Mouse (Mus musculus): ENCODE data around the gene Iscu. TPM values are rescaled to one million over a fixed set of nuclear protein-coding genes. Genes with fewer than 3 reads are reported as not detected.

Iscu gene
- polyA plus RNA-seq, 1 experiment from 2014 or later, result 112 TPM

- 48% methylated on average over 11 of the region's 11 CpGs for WGBS
- H3K4me3 ChIP-seq (ENCODE audit: low read depth, low read length), result no peak overlapping the region
- ATAC-seq (ENCODE audit: insufficient read depth), result 0 out of 2 replicates have a peak, but pooled peaks have one; percentile 30
- no peaks in the 10 kb centered on the region for H3K4me1 ChIP-seq (ENCODE audit: insufficient read depth)
- no peak overlapping the region for H3K27ac ChIP-seq (ENCODE audit: low read depth)
- no peak for TF ChIP-seq CTCF (IDR thresholded peaks at IDR 0.05; ENCODE audit: low read depth)
- H3K4me2 ChIP-seq, result no peak overlapping the region
- no peak overlapping the region for H3K9ac ChIP-seq
- no peaks in the 10 kb centered on the region for H3K9me3 ChIP-seq (ENCODE audit: low read depth, low read length)
- DNase-seq, result no peak
- no peaks in the 10 kb centered on the region for H3K27me3 ChIP-seq (ENCODE audit: insufficient read depth, low read length)
- H3K36me3 ChIP-seq (ENCODE audit: insufficient read depth), result no peaks in the 10 kb centered on the region
Measured at GRCm38 (mm10) chr5:113815041-113815389, 42.5 kb downstream of the Iscu start.

- Histone ChIP-seq H3K4me3 (ENCODE audit: low read depth, low read length) (no peak overlapping the region), H3K27ac (ENCODE audit: low read depth) (no peak overlapping the region), H3K9me3 (ENCODE audit: low read depth, low read length) (no peaks in the 10 kb centered on the region), H3K27me3 (ENCODE audit: insufficient read depth, low read length) (no peaks in the 10 kb centered on the region), H3K36me3 (ENCODE audit: insufficient read depth) (no peaks in the 10 kb centered on the region), H3K4me2 (peak overlapping the region; percentile 21; the same call in 1 of the 2 replicates), H3K9ac (no peak overlapping the region; the same call in 1 of the 2 replicates), H3K4me1 (ENCODE audit: insufficient read depth) (no peaks in the 10 kb centered on the region)
- 13% methylated on average over 15 of the region's 15 CpGs for WGBS
- TF ChIP-seq CTCF (IDR thresholded peaks at IDR 0.05; ENCODE audit: low read depth), result peak; percentile 95
- ATAC-seq (ENCODE audit: insufficient read depth) (0 out of 2 replicates have a peak, but pooled peaks have one; percentile 36), DNase-seq (peak; percentile 93)
Measured at GRCm38 (mm10) chr5:113815638-113816152, 43.1 kb downstream of the Iscu start.

GRCm38 (mm10) chr5:113818572-113818971, 46.0 kb downstream of the Iscu start:
- Histone ChIP-seq H3K9ac (no peak overlapping the region), H3K27ac (ENCODE audit: low read depth) (no peak overlapping the region), H3K27me3 (ENCODE audit: insufficient read depth, low read length) (no peaks in the 10 kb centered on the region), H3K4me1 (ENCODE audit: insufficient read depth) (no peaks in the 10 kb centered on the region), H3K9me3 (ENCODE audit: low read depth, low read length) (no peaks in the 10 kb centered on the region), H3K36me3 (ENCODE audit: insufficient read depth) (no peaks in the 10 kb centered on the region), H3K4me3 (ENCODE audit: low read depth, low read length) (no peak overlapping the region), H3K4me2 (no peak overlapping the region)
- ATAC-seq (ENCODE audit: insufficient read depth), result no peak
- no peak for DNase-seq
- WGBS, result 60% methylated on average over 14 of the region's 14 CpGs
- TF ChIP-seq CTCF (IDR thresholded peaks at IDR 0.05; ENCODE audit: low read depth), result no peak

DNA sequence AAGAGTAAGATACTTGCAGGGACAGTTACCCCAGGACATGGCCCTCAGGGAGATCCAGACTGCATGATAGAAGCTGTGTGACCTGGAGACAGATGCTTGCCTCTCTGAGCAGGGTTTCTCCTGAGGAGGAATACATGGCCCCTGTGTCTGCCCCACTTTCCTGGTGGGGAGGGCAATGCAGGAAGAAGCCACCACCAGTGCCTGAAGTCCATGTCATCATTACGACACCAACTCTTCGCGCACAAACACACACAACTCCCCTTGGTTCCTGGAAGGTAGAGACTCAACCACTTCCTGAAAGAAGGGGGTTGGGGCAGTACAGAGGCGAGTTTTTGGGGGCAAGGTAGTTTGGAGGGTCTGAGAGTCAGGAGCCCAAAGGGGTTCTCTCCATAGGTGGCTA, 51.7 kb downstream of the Iscu start:
- Histone ChIP-seq H3K9ac (no peak overlapping the region), H3K9me3 (ENCODE audit: low read depth, low read length) (no peaks in the 10 kb centered on the region), H3K4me3 (ENCODE audit: low read depth, low read length) (no peak overlapping the region), H3K27ac (ENCODE audit: low read depth) (no peak overlapping the region), H3K27me3 (ENCODE audit: insufficient read depth, low read length) (no peaks in the 10 kb centered on the region), H3K4me1 (ENCODE audit: insufficient read depth) (no peaks in the 10 kb centered on the region), H3K4me2 (no peak overlapping the region), H3K36me3 (ENCODE audit: insufficient read depth) (no peaks in the 10 kb centered on the region)
- ATAC-seq (ENCODE audit: insufficient read depth), result no peak
- no peak for DNase-seq
- TF ChIP-seq CTCF (IDR thresholded peaks at IDR 0.05; ENCODE audit: low read depth), result no peak
- 76% methylated on average over 4 of the region's 4 CpGs for WGBS

DNA sequence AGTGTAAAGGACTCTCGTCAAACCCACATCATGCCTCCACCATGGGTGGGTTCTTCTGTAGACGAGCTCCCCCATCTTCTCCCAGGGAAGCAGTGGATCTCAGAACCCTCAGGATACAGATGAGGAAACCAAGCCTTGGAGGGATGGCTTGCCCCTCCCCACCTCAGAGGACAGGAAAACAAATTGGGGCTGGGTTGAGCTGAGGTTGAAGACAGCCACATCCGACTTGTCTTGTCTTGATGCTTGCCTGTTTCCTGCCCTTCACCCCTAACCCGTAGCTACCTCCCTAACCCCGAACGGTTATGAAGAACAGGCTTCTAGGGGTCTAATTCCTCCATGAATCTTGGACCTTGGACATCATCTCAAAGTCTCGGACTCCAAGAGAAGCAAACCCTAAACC, 53.0 kb downstream of the Iscu start:
- WGBS, result 70% methylated on average over 7 of the region's 7 CpGs
- DNase-seq, result no peak
- no peaks in the 10 kb centered on the region for H3K4me1 ChIP-seq (ENCODE audit: insufficient read depth)

DNA sequence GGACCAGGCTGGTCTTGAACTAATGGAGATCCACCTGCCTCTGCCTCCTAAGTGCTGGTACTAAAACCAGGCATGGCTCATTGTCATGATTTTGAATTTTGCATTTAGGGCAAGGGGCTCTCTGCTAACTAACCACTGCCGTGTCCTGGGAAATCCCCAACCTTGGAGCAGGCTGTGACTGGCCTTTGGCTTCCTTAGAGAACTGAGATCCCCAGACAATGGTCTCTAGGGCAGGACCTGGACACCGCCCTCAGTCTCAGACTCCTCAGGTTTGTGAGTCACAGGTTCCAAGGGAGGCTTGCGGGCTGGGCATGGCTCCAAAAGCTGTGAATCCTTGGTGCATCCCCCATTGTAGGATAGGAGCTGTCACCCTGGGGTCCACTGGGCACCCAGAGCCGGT, 54.1 kb downstream of the Iscu start:
- ATAC-seq (ENCODE audit: insufficient read depth) (no peak), DNase-seq (no peak)
- Histone ChIP-seq H3K4me2 (no peak overlapping the region), H3K4me3 (ENCODE audit: low read depth, low read length) (no peak overlapping the region), H3K4me1 (ENCODE audit: insufficient read depth) (no peaks in the 10 kb centered on the region), H3K36me3 (ENCODE audit: insufficient read depth) (no peaks in the 10 kb centered on the region), H3K27me3 (ENCODE audit: insufficient read depth, low read length) (no peaks in the 10 kb centered on the region), H3K27ac (ENCODE audit: low read depth) (no peak overlapping the region), H3K9me3 (ENCODE audit: low read depth, low read length) (no peaks in the 10 kb centered on the region), H3K9ac (no peak overlapping the region)
- 87% methylated on average over 4 of the region's 4 CpGs for WGBS
- no peak for TF ChIP-seq CTCF (IDR thresholded peaks at IDR 0.05; ENCODE audit: low read depth)

More for the DNA sequence above, 53.0 kb downstream of the Iscu start:
- no peak overlapping the region for H3K4me3 ChIP-seq (ENCODE audit: low read depth, low read length)
- no peak overlapping the region for H3K9ac ChIP-seq
- H3K27me3 ChIP-seq (ENCODE audit: insufficient read depth, low read length), result no peaks in the 10 kb centered on the region
- H3K4me2 ChIP-seq, result no peak overlapping the region
- ATAC-seq (ENCODE audit: insufficient read depth), result no peak
- no peak overlapping the region for H3K27ac ChIP-seq (ENCODE audit: low read depth)
- no peaks in the 10 kb centered on the region for H3K36me3 ChIP-seq (ENCODE audit: insufficient read depth)
- no peaks in the 10 kb centered on the region for H3K9me3 ChIP-seq (ENCODE audit: low read depth, low read length)
- TF ChIP-seq CTCF (IDR thresholded peaks at IDR 0.05; ENCODE audit: low read depth), result no peak

Other genes with a start within 250 kb of the Iscu start
- gene Cmklr1, start 122.3 kb upstream of the Iscu start, polyA plus RNA-seq (2014; fragmentation: Nextera tagmentation; extraction: Ambion mirVana), result 8.3 and 11.1 TPM in 2 replicates
- 0.38 TPM in 1 of 2 replicates, not detected in the other for gene 1700069L16Rik, start 48.0 kb upstream of the Iscu start, polyA plus RNA-seq (2014; fragmentation: Nextera tagmentation; extraction: Ambion mirVana)
- gene Ficd, start 36.9 kb upstream of the Iscu start, polyA plus RNA-seq (2014; fragmentation: Nextera tagmentation; extraction: Ambion mirVana), result 3.6 and 4.3 TPM in 2 replicates
- gene Sart3, start 238 bp upstream of the Iscu start, polyA plus RNA-seq (2014; fragmentation: Nextera tagmentation; extraction: Ambion mirVana), result 53.8 and 63.1 TPM in 2 replicates
- 23.0 and 23.6 TPM in 2 replicates for gene Tmem119, start 27.8 kb downstream of the Iscu start, polyA plus RNA-seq (2014; fragmentation: Nextera tagmentation; extraction: Ambion mirVana)
- 2.9 and 3.4 TPM in 2 replicates for gene Selplg, start 59.9 kb downstream of the Iscu start, polyA plus RNA-seq (2014; fragmentation: Nextera tagmentation; extraction: Ambion mirVana)
- gene Coro1c, start 136.0 kb downstream of the Iscu start, polyA plus RNA-seq (2014; fragmentation: Nextera tagmentation; extraction: Ambion mirVana), result 151 and 165 TPM in 2 replicates
- gene Ssh1, start 221.1 kb downstream of the Iscu start, polyA plus RNA-seq (2014; fragmentation: Nextera tagmentation; extraction: Ambion mirVana), result 25.0 and 29.9 TPM in 2 replicates
- gene Dao, start 231.0 kb downstream of the Iscu start, polyA plus RNA-seq (2014; fragmentation: Nextera tagmentation; extraction: Ambion mirVana), result not detected in 2 replicates

Measured in lung, embryonic 14.5 days (tissue).